Mouse (Mus musculus): Measurements from ENCODE around the gene Ebp. TPM values are rescaled to one million over a fixed set of nuclear protein-coding genes. Genes with fewer than 3 reads are reported as not detected.
A peak's percentile ranks its signal among the peaks of the same experiment; 100 is the strongest.

The Ebp gene
- total RNA-seq, 2 experiments from 2014 or later = 19.6 to 25.1 TPM

DNA sequence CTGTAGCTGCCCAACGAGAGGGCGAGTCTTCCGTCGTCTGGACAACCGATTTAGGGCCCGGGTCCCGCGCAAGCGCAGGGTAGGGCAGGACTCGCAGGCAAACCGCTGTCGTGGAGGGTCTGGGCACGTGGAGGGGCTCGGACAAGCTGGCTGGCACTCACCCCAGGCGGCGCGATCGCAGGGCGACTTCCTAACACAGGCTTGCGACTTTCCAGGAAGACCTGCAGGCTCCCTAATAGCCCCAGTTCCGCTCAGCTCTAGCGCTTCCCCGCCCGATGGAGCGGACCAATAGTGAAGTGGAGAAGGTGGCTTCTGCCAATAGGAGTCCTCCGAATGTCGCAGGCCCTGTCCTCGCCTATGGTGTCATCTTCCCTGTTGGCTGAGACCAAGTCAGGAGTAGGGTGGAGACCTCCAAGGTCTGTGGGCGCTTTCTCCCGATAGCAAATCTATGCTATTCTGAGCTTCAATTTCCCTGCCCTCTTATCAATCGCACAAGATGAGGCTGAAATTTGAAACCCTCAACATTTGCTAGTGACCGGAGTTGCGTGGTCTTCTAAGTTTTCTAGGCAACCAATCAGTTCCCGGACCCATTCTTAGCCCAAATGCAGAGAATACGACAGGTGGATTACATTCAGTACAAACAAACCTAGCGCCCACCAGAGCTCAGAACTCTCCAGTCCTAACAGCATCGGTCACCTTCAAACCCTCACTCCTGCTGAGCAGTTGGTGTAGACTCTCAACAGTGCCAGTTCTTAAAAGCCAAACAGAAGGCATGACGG, 483 bp downstream of the Ebp start:
- intact Hi-C loops (cut with DNase I) = loop anchor here (1.0 to 5.0 kb wide), 2 partner anchors 13 to 59 kb away; partner anchors contain the start of genes Ftsj1 and Porcn

DNA sequence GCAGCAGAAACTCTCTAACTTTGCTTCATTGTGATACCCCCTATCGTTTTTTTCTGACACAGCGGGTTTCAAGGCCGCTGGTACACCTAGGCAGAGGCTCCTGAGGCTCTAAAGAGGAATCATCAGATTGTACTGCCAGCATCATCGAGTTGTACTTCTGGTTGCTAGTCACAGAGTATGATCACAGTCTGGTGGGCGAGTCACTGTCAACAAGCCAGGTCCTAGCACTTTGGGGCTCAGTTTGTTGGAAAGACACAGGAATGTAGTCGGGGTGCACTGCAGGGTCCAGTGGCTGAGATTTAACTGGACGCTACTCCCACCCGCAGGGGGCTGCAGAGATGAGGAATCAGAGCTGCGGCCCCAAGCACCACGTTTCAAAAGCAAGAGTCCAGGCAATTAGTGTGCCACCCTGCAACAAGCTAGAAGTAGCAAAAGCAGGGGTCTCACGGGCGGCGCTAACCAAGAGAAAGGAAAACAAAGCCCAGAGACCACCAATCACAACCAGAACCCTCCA, 1.1 kb downstream of the Ebp start:
- intact Hi-C loops (cut with DNase I) = loop anchor here (5.0 kb wide), 1 partner anchor 60 kb away; the partner anchor contains the start of gene Ftsj1
- peak in 1 of 2 experiments; percentile 9 for DNase-seq

More for the DNA sequence above, 483 bp downstream of the Ebp start:
- DNase-seq = peak; percentile 71

DNA sequence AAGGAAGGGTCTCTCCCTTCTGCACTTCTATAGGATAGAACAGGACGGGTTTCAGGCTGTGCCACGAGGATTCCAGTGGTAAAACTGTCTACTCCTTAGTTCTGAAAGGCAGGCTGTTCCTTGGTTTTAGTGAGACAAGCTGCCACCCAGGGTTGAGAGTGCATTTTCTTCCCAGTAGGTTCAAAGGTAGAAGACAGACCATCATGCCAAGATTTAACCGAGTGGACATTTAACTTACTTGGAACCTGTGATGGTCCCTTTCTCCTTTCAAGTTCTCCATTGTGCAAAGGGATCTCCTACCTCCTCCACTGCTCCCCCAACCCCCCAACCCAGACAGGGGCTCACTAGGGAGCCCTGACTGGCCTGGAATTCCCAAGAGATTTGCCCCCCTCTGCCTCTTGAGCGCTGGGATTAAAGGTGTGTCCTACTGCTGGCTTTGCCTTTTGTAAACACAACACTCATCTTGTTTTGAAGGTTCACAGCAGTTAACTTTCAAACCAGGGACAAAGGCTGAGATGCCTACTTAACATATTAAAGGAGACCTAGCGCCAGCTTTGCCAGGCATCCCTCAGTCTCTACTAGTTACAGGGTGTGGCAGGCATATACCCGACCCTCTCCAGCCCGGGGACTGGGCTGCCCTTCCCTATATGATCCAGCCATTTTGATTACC, 10.3 kb downstream of the Ebp start:
- intact Hi-C loops (cut with DNase I) = no loop called here
- no peak for DNase-seq

DNA sequence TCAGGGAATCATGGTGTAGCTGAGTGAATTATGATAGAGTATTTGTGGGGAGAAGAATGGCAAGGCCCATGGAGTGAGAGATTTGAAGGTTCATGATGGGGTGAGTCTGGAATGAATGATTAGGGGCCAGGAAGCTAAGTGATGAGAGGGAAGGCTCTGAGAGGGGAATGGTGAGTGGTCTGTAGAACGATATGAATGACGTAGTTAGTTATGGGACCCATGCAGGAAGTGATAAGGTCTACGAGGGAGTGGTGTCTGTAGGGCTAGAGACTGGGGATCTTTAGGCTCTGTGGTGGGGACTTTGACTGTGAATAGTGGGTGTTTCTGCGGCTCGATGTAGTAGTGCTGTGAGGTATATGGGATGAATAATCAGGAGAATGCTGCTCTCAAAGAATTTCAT, 13.7 kb downstream of the Ebp start:
- intact Hi-C loops (cut with DNase I) = no loop called here
- no peak for DNase-seq

DNA sequence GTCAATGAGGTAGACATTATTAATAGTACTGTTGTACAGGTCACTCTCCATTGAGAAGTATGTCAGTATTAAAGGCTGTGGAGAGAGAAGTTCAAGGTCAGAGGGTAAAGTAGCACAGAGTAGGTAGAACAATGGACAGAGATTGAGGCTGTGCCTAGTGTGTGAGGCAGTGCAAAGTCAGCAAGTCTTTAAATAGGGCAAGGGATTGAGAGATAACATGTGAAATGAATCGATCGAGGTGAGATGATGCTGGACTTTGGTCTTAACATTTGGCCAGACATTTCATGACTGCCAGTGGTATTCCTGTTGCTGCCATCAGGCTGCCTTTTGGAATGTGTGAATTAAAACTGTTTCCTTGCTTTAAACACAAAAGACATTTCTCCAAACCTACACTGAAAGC, 14.4 kb downstream of the Ebp start:
- DNase-seq = no peak
- intact Hi-C loops (cut with DNase I) = no loop called here

- DNase-seq = peak; percentile 80 to 83
- intact Hi-C loops (cut with DNase I) = no loop called here
Observed at GRCm38 (mm10) chrX:8175504-8176385, 17.6 kb downstream of the Ebp start, which contains the start of gene Tbc1d25. TSS of gene Tbc1d25 (minus strand) at chrX:8176181.

DNA sequence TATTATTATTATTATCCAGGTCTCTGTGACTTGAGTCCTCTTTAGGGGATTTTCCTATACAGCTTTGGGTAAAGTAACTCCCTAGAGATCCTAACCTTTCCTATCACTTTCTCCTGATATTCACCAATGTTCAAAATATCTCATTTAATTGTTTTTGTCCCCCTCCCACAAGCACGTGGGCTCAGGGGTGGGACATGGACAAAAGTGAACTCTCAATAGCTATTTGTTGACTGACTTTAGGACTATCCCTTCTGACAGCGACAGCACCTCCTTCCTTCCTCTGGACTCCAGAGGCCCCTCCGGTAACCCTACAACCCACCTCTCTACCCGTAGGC, 18.2 kb downstream of the Ebp start:
- intact Hi-C loops (cut with DNase I) = no loop called here

GRCm38 (mm10) chrX:8167716-8168647, 25.3 kb downstream of the Ebp start:
- intact Hi-C loops (cut with DNase I) = no loop called here
- DNase-seq = no peak

More for the DNA sequence above, 18.2 kb downstream of the Ebp start:
- DNase-seq = no peak

- intact Hi-C loops (cut with DNase I) = no loop called here
Observed at GRCm38 (mm10) chrX:8164471-8164870, 28.8 kb downstream of the Ebp start.

DNA sequence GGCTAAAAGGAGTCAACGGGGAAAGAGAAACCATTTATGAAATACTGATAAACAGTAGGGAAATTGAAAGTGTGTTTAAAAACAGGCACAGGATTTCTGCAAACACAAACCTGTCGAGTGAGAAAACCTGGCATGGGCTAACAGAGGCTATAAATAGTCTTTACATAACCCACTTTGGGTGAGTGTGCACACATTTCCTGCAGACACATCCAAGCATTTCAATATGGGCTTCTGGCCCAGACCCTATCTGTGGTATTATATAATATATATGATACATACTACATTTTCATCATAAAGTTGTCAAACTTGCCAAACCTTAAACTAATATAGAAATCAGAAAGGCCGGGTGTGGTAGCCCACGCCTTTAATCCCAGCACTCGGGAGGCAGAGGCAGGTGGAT, 30.2 kb downstream of the Ebp start:
- DNase-seq = no peak
- intact Hi-C loops (cut with DNase I) = no loop called here

More at GRCm38 (mm10) chrX:8164471-8164870, 28.8 kb downstream of the Ebp start:
- DNase-seq = no peak

DNA sequence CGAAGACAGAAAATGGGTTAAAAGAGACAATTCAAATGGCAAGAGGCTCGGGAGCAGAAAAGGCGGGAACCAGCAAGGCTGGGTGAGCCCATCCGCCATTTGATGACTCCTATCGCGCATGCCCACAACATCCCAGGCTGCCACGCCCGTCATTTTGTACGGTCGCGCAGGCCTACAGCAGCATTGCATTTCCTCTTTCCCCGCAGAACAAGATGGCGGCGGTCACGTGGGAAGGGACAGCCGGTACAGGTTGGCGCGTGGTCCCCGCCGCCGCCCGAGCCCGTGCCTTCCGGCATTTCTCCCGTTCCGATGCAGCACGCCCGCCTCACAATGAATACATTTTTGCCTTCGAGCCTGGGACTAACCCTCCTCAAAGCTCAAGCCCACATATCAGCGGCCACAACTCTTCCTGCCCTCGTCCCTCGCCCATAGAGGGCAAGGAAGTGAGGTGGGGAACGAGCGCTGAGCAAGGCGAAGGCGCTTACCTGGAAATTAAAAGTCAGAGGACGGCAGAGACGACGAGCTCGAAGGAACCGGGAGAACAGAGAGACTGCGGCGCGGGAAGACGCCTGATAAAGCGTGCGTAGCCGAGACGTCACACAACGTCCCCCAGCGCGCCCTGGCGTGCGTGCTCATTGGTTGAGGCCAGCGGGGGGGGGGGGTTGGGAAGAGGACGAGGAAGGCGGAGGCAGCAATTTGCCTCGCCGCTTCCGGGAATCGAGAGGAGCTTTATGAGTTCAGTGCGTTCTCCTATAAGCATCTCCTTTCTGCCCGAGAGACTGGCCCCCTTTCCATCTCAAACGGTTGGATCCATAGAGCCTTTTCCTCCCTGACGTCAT, 47.9 kb downstream of the Ebp start, which contains the start of gene Rbm3:
Gene Rbm3, minus strand, starts transcription at position 728 of the 839 bp plus-strand sequence.
- DNase-seq = peak; percentile 79 to 82
- intact Hi-C loops (cut with DNase I) = loop anchor here (5.0 to 10.0 kb wide), 2 partner anchors 107 to 421 kb away; partner anchors contain the start of genes Ftsj1, Gm45208 and Praf2

DNA sequence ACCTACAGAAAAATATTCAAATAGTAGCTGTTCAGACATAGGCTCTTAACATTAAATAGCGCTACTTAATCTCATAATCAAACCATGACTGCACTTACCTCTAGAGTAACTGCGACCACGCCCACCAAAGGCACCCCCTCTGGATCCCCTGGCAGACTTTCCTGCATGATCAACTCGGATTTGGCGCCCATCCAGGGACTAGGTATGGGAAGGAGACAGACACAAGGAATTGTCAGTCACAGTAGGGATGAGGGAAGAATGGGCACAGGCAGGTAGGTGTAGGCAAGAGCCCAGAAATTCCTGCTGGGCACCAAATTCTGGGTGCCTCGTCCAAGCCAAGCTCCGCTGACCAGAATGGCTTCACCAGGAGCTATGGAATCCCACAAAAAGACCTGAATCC, 49.6 kb downstream of the Ebp start:
- intact Hi-C loops (cut with DNase I) = loop anchor here (10.0 kb wide), 1 partner anchor 419 kb away; the partner anchor contains the start of genes Gm45208 and Praf2
- no peak for DNase-seq

- intact Hi-C loops (cut with DNase I) = loop anchor here (10.0 kb wide), 1 partner anchor 418 kb away; the partner anchor contains the start of genes Gm45208 and Praf2
Observed at GRCm38 (mm10) chrX:8142948-8143347, 50.4 kb downstream of the Ebp start.

GRCm38 (mm10) chrX:8141058-8141457, 52.3 kb downstream of the Ebp start:
- intact Hi-C loops (cut with DNase I) = loop anchor here (10.0 kb wide), 1 partner anchor 416 kb away; the partner anchor contains the start of genes Gm45208 and Praf2
- DNase-seq = no peak

More at GRCm38 (mm10) chrX:8142948-8143347, 50.4 kb downstream of the Ebp start:
- DNase-seq = no peak

DNA sequence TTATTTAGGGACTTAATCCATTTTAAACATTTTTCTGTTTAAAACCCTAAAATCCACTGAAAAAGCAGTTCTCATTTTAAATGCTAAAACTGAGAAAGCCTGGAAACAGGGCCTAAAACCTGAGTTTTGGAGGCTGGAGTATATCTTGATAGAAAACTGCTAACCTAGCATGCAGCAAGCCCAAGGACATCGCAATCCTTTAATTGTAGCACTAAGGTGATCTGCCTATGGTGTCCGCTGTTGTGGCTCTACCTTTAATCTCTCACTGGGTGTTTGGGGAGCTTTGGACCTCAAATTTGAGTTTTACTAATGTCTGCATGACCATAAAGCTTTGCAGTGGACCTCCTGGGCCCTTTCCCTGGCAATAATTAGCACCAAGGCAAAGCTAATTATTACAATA, 52.9 kb downstream of the Ebp start:
- no peak for DNase-seq
- intact Hi-C loops (cut with DNase I) = loop anchor here (10.0 kb wide), 1 partner anchor 416 kb away; the partner anchor contains the start of genes Gm45208 and Praf2

DNA sequence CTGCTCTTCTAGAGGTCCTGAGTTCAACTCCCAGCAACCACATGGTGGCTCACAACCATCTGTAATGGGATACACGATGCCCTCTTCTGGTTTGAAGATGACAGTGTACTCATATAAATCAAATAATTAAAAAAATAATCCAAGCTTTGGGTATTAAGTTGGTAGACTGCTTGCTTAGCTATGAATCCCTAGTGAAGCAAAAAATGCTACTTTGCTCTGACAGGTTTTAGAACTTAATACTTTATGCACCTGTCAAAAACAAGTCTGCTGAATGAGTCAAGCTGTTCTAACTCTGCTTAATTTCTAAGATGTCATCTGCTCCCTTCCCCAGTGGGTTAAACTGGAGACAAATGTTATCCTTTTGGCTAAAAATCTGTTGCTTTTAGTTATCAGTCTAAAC, 53.8 kb downstream of the Ebp start:
- no peak for DNase-seq
- intact Hi-C loops (cut with DNase I) = no loop called here

DNA sequence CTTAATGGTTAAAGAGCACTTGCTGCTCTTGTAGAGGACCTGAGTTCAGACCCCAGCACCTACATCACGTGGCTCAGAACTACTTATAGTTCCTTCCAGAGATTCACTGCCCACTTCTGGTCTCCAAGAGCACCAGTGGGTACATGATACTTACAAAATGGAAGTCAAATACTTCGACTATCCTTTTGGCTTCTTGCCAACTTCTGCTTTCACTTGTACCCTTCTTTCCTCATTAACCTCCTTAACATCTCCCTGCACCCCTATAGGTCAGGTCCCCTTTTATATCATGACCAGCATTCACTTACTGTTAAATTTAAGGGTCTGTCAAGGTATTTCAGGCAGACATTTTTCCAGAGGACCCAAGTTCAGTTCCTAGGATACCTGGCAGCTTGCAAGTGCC, 57.4 kb downstream of the Ebp start:
- DNase-seq = no peak
- intact Hi-C loops (cut with DNase I) = no loop called here
